Mouse (Mus musculus) lung, postnatal 0 days (tissue): ENCODE measurements at regions not wholly inside any gene's neighbourhood (a gene's known extent, or its start where the extent isn't known, plus 50 kb on each side); places are given as distances from the start of the nearest gene placed in this dataset.

Source experiments
- CTCF ChIP-seq: IDR thresholded peaks from 2 replicates; pipeline ENCODE4 v1.5.1; 2016; ENCODE audit warnings: antibody characterized with exemption, mild to moderate bottlenecking
- EP300 ChIP-seq: IDR thresholded peaks from 2 replicates; pipeline ENCODE4 v1.6.1; 2016; ENCODE audit warnings: antibody characterized with exemption, mild to moderate bottlenecking, control low read depth

DNA sequence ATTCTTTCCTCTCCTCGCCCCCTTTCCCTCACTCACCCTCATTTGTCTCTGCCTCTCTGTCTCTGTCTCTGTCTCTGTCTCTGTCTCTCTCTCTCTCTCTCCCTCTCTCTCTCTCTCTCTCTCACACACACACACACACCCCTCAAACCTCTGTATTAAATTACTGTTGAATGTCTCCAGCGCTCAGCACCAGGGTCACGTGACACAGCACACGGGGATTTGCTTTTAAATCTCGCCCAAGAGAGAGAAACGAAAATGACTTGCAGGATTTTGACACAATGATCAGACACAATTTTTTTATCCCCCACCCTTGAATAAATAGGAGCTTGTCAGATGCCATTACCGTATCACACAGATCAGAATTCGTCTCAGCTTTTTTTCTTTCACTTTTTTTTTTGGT is 125.2 kb downstream of the En1 start:
- no peak for TF ChIP-seq CTCF
- no peak for TF ChIP-seq EP300
